Mouse (Mus musculus) cerebral cortex, adult 2 months (tissue): ENCODE measurements around the gene Iqcc.

Source experiments
- WGBS: fragments of 180-500 bp; shearing (Covaris S2); methylation state at CpG from one replicate; pipeline ENCODE4 v1.1.7; 2018; 5-methylcytosine and 5-hydroxymethylcytosine counted together

The Iqcc gene

GRCm38 (mm10) chr4:129618786-129619691 is at the start of gene Iqcc:
Iqcc (minus strand) TSS chr4:129619099.
- WGBS: 4% methylated on average over 44 of the region's 44 CpGs

GRCm38 (mm10) chr4:129662255-129662813 is 43.4 kb upstream of the Iqcc start:
- WGBS: 78% methylated on average over 3 of the region's 3 CpGs

- WGBS: 55% methylated on average over 3 of the region's 3 CpGs
These were observed 42.7 kb upstream of the Iqcc start for GRCm38 (mm10) chr4:129661584-129661983.

GRCm38 (mm10) chr4:129654770-129655169 is 35.9 kb upstream of the Iqcc start:
- 70% methylated on average over 14 of the region's 14 CpGs for WGBS

GRCm38 (mm10) chr4:129650359-129650758 is 31.5 kb upstream of the Iqcc start:
- 94% methylated on average over 8 of the region's 8 CpGs for WGBS

- WGBS: 81% methylated on average over 1 of the region's 1 CpGs
These were observed 29.8 kb upstream of the Iqcc start for GRCm38 (mm10) chr4:129648656-129649055.

- whole genome bisulfite sequencing: 51% methylated on average over 6 of the region's 6 CpGs
These were observed 26.3 kb upstream of the Iqcc start for GRCm38 (mm10) chr4:129645204-129645603.

GRCm38 (mm10) chr4:129641756-129642155 is 22.9 kb upstream of the Iqcc start:
- WGBS: 21% methylated on average over 5 of the region's 5 CpGs

GRCm38 (mm10) chr4:129640638-129641467 is 22.0 kb upstream of the Iqcc start, which contains the start of gene Txlna:
Txlna (minus strand) TSS chr4:129641065.
- under 1% methylated on average over 60 of the region's 60 CpGs for WGBS

- 1% methylated on average over 17 of the region's 17 CpGs for WGBS
These were observed 21.3 kb upstream of the Iqcc start for GRCm38 (mm10) chr4:129640101-129640637.

- WGBS: 77% methylated on average over 15 of the region's 15 CpGs
These were observed 20.3 kb upstream of the Iqcc start for GRCm38 (mm10) chr4:129639221-129639620.

- WGBS: 94% methylated on average over 6 of the region's 6 CpGs
These were observed 15.0 kb upstream of the Iqcc start for GRCm38 (mm10) chr4:129633852-129634251.

GRCm38 (mm10) chr4:129631867-129632266 is 13.0 kb upstream of the Iqcc start:
- WGBS: 73% methylated on average over 12 of the region's 12 CpGs

- 50% methylated on average over 4 of the region's 4 CpGs for WGBS
These were observed 12.0 kb upstream of the Iqcc start for GRCm38 (mm10) chr4:129630944-129631343.

- 61% methylated on average over 6 of the region's 6 CpGs for WGBS
These were observed 7.1 kb upstream of the Iqcc start for GRCm38 (mm10) chr4:129626035-129626434.

GRCm38 (mm10) chr4:129625496-129625895 is 6.6 kb upstream of the Iqcc start:
- WGBS: 46% methylated on average over 4 of the region's 4 CpGs

- WGBS: 5% methylated on average over 6 of the region's 6 CpGs
These were observed 6.1 kb upstream of the Iqcc start for GRCm38 (mm10) chr4:129625029-129625370.

- WGBS: under 1% methylated on average over 18 of the region's 18 CpGs
These were observed 5.6 kb upstream of the Iqcc start for GRCm38 (mm10) chr4:129624281-129625028.

- WGBS: under 1% methylated on average over 10 of the region's 10 CpGs
These were observed 4.8 kb upstream of the Iqcc start, which contains the start of gene Ccdc28b for GRCm38 (mm10) chr4:129623681-129624091. Ccdc28b (minus strand) TSS chr4:129623947.

GRCm38 (mm10) chr4:129622803-129623535 is 4.1 kb upstream of the Iqcc start:
- 10% methylated on average over 8 of the region's 8 CpGs for WGBS
